Mouse (Mus musculus) Patski (cell line): ENCODE data around the gene Cby3. TPM values are rescaled to one million over a fixed set of nuclear protein-coding genes. Genes with fewer than 3 reads are reported as not detected.
"Not testable (repeated sequence)": the region's sequence is repeated elsewhere in the genome, so short reads cannot be mapped to it uniquely, and the experiment has no call there.

Source experiments
- ATAC-seq: fragments of 100-300 bp; one replicate; pipeline ENCODE4 v1.8.0; 2021
- CTCF ChIA-PET: fragments of 350-600 bp; sonication (Branson Sonifier 250); formaldehyde crosslinking; loops from one replicate; lab custom pipeline; 2022; ENCODE audit warnings: inconsistent platforms; lab: Charles Lee
- POLR2A ChIA-PET: fragments of 350-600 bp; sonication (Branson Sonifier 250); formaldehyde crosslinking; loops from one replicate; lab custom pipeline; 2022; ENCODE audit warnings: antibody characterized with exemption, inconsistent platforms; lab: Charles Lee
- DNase-seq: peaks from one replicate; pipeline ENCODE4 v3.0.0-alpha.2; 2011; ENCODE audit warnings: low read depth, low spot score
- H3K27me3 ChIP-seq: fragments of 371-371 bp; one replicate; pipeline ENCODE4 v1.5.1; 2021
- CTCF ChIP-seq: fragments of 100-300 bp; IDR thresholded peaks from one replicate; pipeline ENCODE4 v1.5.1; 2021
- in situ Hi-C: fragments of 300-500 bp; cut with MboI; formaldehyde crosslinking; loops from 3 replicates; pipeline ENCODE4 v1.11.1; 2018; ENCODE audit warnings: low pct_unique_long_range_greater_than_20kb, mixed read lengths
- polyA plus RNA-seq: library from polyadenylated mRNA; unstranded; gene quantifications from one replicate; pipeline ENCODE4 v1.2.3, GENCODE M21; 2021

The Cby3 gene
- polyA plus RNA-seq, 1 experiment from 2014 or later, result not detected

DNA sequence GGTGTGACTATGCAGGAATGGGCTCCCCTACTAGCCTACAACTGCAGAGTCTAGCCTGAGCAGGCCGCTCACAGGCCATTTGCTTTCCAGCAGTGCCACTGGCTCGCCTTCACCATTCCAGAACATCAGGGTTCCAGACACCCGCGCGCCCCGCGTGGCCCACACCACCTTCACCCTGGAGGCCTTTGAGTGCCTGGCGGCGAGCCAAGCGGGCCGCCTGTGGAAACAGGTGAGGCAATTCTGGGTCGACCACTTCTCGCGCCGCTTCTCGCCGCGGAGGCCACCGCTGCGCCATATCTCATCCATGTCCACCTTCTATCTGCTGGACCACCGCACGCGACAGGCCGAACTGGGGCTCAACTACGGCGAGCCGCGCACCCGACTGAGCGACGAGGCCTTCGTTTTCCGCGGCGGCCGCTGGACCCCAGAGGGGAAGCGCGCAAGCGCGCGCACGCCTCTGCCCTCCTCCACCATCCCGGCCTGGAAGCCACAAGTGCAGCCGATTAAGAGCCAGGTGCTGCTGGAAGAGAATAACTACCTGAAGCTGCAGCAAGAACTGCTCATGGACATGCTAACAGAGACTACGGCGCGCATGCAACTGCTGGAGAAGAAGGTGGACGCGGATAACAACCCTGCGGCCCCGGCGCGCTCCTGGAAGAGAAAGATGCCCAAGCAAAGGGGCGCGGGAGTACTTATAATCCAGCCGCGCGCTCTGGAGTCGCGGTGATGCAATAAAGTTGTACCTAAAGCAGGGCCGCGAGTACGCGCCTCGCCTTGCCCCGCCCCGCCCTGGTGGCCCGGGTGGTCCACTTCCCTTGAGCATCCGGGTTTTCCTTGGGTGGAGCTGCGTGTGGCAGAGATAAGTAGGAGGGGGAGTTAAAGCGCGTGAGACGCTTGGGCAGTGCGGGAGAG lies 4.9 kb downstream of the Cby3 start:
- in situ Hi-C loops, result no loop called here
- ChIA-PET POLR2A (interaction anchor here (0.6 kb wide), 3 partner anchors 217 to 1294 kb away, joined by 3 to 7 read pairs (median 3); no protein-coding TSS in a partner anchor), CTCF (no interaction called here)
- no peak for ATAC-seq
- DNase-seq, result no peak
- H3K27me3 ChIP-seq, result no peaks in the 10 kb centered on the region
- no peak for TF ChIP-seq CTCF

DNA sequence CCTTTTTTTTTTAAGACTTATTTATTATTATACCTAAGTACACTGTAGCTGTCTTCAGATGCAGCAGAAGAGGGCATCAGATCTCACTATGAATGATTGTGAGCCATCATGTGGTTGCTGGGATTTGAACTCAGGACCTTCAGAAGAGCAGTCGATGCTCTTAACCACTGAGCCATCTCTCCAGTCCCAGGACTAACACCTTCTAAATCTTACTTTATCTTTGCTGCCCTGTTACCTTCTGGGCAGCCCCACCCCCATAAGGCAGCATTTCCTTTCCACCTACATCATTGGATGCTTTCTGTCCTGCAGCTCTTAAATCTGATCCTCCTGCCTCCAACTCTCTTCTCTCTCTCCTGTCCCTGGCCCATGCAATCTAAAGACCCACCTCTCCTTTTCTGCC lies 7.0 kb downstream of the Cby3 start:
- DNase-seq, ATAC-seq, H3K27me3 ChIP-seq, in situ Hi-C loops: not testable (repeated sequence)
- ChIA-PET POLR2A (interaction anchor here (0.9 kb wide), 1 partner anchor 69 kb away, joined by 3 read pairs; the partner anchor contains the start of gene Maml1), CTCF (interaction anchor here (2.4 kb wide), 1 partner anchor 11 kb away, joined by 5 read pairs; no protein-coding TSS in a partner anchor)

DNA sequence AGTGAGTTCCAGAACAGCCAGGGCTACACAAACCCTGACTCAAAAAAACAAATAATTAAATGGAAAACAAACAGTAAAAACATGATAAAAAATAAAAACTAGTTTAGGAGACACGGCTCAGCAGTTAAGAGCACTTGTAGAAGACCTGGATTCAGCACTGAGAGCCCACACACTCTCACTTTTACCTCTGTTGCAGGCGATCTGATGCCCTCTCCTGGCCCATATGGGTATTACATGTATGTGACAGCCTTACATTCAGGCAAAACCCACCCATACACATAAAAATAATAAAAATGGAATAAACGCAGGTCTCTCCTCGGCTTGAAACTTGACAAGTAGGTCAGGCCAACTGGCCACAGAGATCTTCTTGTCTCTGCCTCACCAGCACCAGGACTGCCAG lies 10.3 kb downstream of the Cby3 start:
- no peaks in the 10 kb centered on the region for H3K27me3 ChIP-seq
- in situ Hi-C loops, result no loop called here
- ChIA-PET CTCF (interaction anchor here (0.7 to 2.6 kb wide), 11 partner anchors 10 to 135 kb away, joined by 3 to 13 read pairs (median 4); partner anchors contain the start of genes Cby3 and Maml1), POLR2A (interaction anchor here (1.2 to 1.3 kb wide), 2 partner anchors 13 to 139 kb away, joined by 3 to 4 read pairs; no protein-coding TSS in a partner anchor)
- ATAC-seq, result peak; percentile 49
- TF ChIP-seq CTCF, result peak; percentile 84
- DNase-seq, result no peak

DNA sequence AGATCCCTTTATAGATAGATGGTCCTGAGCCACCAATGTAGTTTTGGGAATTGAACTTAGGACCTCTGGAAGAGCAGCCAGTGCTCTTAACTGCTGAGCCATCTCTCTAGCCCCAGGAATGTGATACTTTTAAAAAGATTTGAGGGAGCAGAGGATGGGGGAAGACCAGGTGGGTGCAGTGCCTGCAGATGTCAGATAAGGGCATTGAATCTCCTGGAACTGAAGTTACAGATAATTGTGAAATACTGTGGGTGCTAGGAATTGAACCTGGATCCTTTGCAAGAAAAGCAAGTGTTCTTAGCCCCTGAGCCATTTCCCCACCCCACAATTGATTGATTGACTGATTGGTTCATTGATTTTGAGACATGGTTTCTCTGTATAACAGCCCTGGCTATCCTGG lies 11.1 kb downstream of the Cby3 start:
- H3K27me3 ChIP-seq, result no peaks in the 10 kb centered on the region
- no peak for TF ChIP-seq CTCF
- ChIA-PET CTCF (interaction anchor here (1.2 to 2.6 kb wide), 6 partner anchors 11 to 73 kb away, joined by 3 to 13 read pairs (median 6); partner anchors contain the start of genes Cby3 and Maml1), POLR2A (interaction anchor here (1.3 kb wide), 1 partner anchor 140 kb away, joined by 4 read pairs; no protein-coding TSS in a partner anchor)
- ATAC-seq (no peak), DNase-seq (no peak)
- in situ Hi-C loops, result loop anchor here (5.0 kb wide), 3 partner anchors 38 to 193 kb away; partner anchors contain the start of genes Canx and Mrnip

DNA sequence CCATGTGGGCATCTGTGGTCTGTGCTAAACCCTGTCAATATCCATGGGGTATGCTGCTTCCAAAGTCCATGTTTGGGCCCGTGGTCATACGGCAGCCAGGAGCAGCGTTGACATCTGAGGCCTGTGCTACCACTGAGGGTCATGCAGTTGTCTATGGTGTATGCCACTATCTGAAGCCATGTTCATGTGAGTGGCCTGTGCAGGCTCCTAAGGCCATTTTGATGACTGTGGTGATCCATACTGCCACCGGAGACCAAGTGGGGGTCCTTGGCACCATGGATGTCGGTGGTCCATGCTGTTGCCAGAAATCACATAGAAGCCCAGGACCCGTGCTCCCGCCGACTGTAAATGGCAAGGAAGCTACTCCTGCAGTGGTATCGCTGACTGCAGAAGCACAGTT lies 13.3 kb downstream of the Cby3 start:
- DNase-seq (no peak), ATAC-seq (no peak)
- no peaks in the 10 kb centered on the region for H3K27me3 ChIP-seq
- no peak for TF ChIP-seq CTCF
- POLR2A ChIA-PET, result no interaction called here
- in situ Hi-C loops, result loop anchor here (5.0 kb wide), 3 partner anchors 40 to 195 kb away; partner anchors contain the start of genes Canx and Mrnip
- CTCF ChIA-PET, result no interaction called here

DNA sequence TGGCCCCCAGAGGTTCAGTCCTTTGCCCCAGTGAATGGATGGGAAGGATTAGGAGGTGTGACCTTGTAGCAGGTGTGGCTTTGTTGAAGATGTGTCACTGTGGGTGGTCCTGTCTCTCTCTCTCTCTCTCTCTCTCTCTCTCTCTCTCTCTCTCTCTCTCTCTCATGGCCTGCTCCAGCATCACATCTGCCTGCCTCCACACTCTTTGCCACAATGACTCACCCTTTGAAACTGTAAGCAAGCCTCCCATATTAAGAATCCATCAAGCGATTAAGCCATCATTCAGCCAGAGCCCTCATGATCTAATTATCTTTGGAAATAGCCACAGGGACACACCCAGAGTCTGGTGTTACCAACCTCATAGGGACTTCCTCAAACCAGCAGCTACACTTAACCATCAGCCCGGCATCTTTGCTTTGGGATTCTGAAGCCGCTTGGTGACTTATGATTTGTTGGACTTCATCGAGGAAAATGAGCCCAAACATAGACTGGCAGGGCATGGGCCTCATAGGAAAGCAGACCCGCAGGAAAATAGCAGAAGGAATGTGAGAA lies 15.2 kb downstream of the Cby3 start:
- DNase-seq, result peak; percentile 50
- in situ Hi-C loops, result loop anchor here (5.0 kb wide), 3 partner anchors 42 to 197 kb away; partner anchors contain the start of genes Canx and Mrnip
- no peak for TF ChIP-seq CTCF
- CTCF ChIA-PET, result no interaction called here
- POLR2A ChIA-PET, result no interaction called here
- peak; percentile 78 for ATAC-seq
- no peaks in the 10 kb centered on the region for H3K27me3 ChIP-seq

DNA sequence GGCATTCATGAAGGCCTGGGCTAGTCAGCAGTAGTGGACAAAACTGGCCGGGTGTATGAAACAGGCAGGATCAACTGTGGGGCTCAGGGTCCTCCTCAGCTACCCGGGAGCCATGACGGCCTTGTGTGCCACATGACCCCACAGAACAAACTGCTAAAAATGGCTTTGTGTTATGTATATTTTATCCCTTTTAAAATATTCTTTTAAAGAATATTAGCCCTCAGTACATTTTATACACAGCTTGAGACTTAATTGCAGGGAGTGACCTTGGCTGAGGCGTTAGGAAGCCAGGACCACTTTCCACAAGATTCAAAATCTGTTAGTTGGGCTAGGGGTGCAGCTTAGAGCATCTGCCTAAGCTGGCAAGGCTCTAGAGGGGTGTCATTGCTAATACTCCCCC lies 16.7 kb downstream of the Cby3 start:
- POLR2A ChIA-PET, result no interaction called here
- CTCF ChIA-PET, result no interaction called here
- DNase-seq (no peak), ATAC-seq (no peak)
- no peak for TF ChIP-seq CTCF
- no peaks in the 10 kb centered on the region for H3K27me3 ChIP-seq
- in situ Hi-C loops, result no loop called here

DNA sequence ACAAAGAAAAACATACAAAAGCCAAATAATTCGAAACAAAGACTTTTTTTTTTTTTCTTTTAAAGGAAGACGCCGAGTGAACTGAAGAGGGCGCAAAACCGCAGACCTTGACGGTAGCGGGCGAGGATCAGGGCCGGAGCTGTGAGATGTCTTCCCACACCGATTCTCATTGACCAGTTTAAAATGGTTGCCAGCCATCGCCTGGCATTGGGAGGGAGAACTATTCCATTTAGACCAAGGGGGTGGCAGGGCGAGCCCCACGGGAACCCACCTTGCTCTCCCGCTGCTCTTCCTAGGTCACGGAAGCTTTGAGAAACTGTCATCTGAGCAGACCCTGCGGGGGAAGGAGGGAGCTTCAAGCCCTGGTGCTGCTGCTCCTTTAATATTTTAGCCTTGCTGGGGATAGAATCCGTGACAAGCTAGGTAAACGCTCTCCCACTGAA lies 17.2 kb downstream of the Cby3 start:
- POLR2A ChIA-PET, result no interaction called here
- in situ Hi-C loops, result no loop called here
- CTCF ChIA-PET, result interaction anchor here (1.5 kb wide), 1 partner anchor 9 kb away, joined by 5 read pairs; no protein-coding TSS in a partner anchor
- ATAC-seq, result no peak
- H3K27me3 ChIP-seq, result no peaks in the 10 kb centered on the region
- DNase-seq, result no peak
- no peak for TF ChIP-seq CTCF

DNA sequence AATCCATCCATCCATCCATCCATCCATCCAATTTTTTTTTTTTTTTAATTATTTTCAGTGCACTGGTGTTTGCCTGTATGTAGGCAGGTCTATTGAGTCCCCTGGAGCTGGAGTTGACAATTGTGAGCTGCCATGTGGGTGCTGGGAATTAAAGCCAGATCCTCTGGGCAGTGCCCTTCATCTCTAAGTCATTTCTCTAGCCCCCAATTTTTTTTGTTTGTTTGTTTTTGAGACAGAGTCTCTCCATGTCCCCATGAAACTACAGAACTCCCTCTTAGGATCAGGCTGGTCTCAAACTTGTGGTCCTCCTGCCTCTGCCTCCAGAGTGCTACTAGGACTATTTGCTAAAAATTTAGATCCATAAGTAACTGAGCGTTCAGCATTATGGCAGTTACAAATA lies 17.6 kb downstream of the Cby3 start:
- no peak for DNase-seq
- in situ Hi-C loops, result no loop called here
- no peak for TF ChIP-seq CTCF
- ATAC-seq, result no peak
- ChIA-PET POLR2A (no interaction called here), CTCF (interaction anchor here (1.0 to 1.5 kb wide), 2 partner anchors 9 to 147 kb away, joined by 3 to 5 read pairs; no protein-coding TSS in a partner anchor)
- no peaks in the 10 kb centered on the region for H3K27me3 ChIP-seq

DNA sequence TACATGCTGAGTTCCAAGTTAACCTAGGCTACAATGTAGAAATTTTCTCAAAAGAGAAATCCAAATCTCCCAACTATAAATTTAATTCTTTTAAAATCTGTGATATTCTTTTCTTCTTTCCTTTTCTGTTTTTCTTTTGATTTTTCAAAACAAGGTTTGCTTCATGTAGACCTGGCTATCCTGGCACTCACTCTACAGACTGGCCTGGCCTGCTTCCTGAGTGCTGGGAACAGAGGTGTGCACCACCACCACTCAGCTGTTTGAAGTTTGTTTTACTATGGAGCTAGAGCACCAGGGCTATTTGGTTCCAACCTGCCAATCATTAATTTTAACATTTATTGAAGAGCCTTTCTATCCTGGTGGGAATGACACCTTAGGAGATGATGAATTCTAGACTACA lies 18.8 kb downstream of the Cby3 start:
- POLR2A ChIA-PET, result no interaction called here
- ATAC-seq (no peak), DNase-seq (no peak)
- no peak for TF ChIP-seq CTCF
- H3K27me3 ChIP-seq, result no peaks in the 10 kb centered on the region
- CTCF ChIA-PET, result interaction anchor here (1.5 kb wide), 1 partner anchor 11 kb away, joined by 5 read pairs; no protein-coding TSS in a partner anchor
- in situ Hi-C loops, result no loop called here
